In the genomic region with DNA sequence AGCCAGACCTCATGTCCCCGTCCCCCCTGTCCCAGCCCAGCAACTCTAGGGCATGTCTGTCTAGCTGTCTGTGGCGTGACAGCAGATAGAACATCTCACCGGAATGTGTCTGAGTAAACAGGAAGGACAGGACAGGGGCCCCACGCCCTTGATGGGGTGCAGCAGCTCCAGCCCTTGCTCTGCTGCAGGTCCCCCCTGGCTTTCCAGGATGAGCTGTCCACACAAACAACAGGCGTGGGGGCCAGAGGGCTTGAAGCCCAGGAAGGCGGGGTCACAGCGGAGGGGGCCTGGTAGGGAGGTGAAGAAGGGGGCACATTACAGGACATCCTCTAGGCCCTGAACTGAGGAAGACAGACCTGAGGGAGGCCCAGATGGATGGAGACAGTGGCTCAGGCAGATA, we compare ENCODE assay signal across 8 mouse cellular contexts. TPM values are rescaled to one million over a fixed set of nuclear protein-coding genes. Genes with fewer than 3 reads are reported as not detected.
DNase-seq lines count a peak whose midpoint lies in the region; ATAC-seq and TF ChIP-seq lines count a peak whose summit lies in the region.
"Had no signal": no experiment of that assay in that cellular context is flagged by ENCODE, and none has a peak within 500 bp of the region (broad histone marks: within the 10 kb centered on the region; RNA-seq: fewer than 3 reads in every experiment).

No protein-coding gene starts in this region.

- DNase-seq in liver, embryonic 11.5 days (ENCODE audit: low spot score): no peak
- DNase-seq in kidney, adult 8-10 months: peak; percentile 58 to 80
- peak; percentile 76 to 90 for DNase-seq in lung, postnatal 4 days
- no peak for DNase-seq in Muller cell, postnatal 12 days (ENCODE audit: inconsistent ontology term)
- DNase-seq in frontal cortex, postnatal 25 days (ENCODE audit: low spot score in 2 of 2): no peak

- no peak overlapping the region for H3K9ac ChIP-seq in liver, embryonic 12.5 days
- H3K9ac ChIP-seq in liver, embryonic 11.5 days (ENCODE audit: low read depth, low read length): no peak overlapping the region
- H3K9ac ChIP-seq: liver, embryonic 15.5 days had no signal

- no peak for TF ChIP-seq POLR2A in embryonic fibroblast, embryonic 13.5 days (IDR thresholded peaks at IDR 0.05; ENCODE audit: low read depth, low read length)

- 0 out of 2 replicates have a peak, but pooled peaks have one; percentile 7 for ATAC-seq in liver, embryonic 12.5 days
- no peak for ATAC-seq in liver, embryonic 11.5 days (replicated peaks; ENCODE audit: low FRiP score)

- peaks cover 32% of the 10 kb centered on the region for H3K27me3 ChIP-seq in liver, embryonic 12.5 days (replicated peaks)
- H3K27me3 ChIP-seq in liver, embryonic 11.5 days (replicated peaks; ENCODE audit: control insufficient read depth, insufficient read depth, low read length): peaks cover 12% of the 10 kb centered on the region

- H3K9me3 ChIP-seq in liver, embryonic 12.5 days (replicated peaks): no peaks in the 10 kb centered on the region
- no peaks in the 10 kb centered on the region for H3K9me3 ChIP-seq in liver, embryonic 11.5 days (ENCODE audit: control insufficient read depth, low read length)
- H3K9me3 ChIP-seq: liver, embryonic 15.5 days had no signal

- no peak overlapping the region for H3K4me2 ChIP-seq in liver, embryonic 12.5 days
- no peak overlapping the region for H3K4me2 ChIP-seq in liver, embryonic 11.5 days
- H3K4me2 ChIP-seq: liver, embryonic 15.5 days had no signal

- 60% methylated on average over 7 of the region's 7 CpGs for WGBS in liver, embryonic 12.5 days (ENCODE audit: insufficient replicate concordance)
- 62% methylated on average over 7 of the region's 7 CpGs for WGBS in liver, embryonic 11.5 days

- peaks cover 8% of the 10 kb centered on the region; the same call in 1 of the 2 replicates for H3K4me1 ChIP-seq in liver, embryonic 12.5 days
- H3K4me1 ChIP-seq in liver, embryonic 11.5 days (replicated peaks; ENCODE audit: control insufficient read depth, insufficient read depth, low read length): peaks cover 3% of the 10 kb centered on the region
- peaks cover 3% of the 10 kb centered on the region; the same call in 1 of the 2 replicates for H3K4me1 ChIP-seq in embryonic fibroblast, embryonic 13.5 days (ENCODE audit: control insufficient read depth, insufficient read depth, low read length)
- H3K4me1 ChIP-seq: liver, embryonic 15.5 days had no signal

- peaks cover 49% of the 10 kb centered on the region for H3K36me3 ChIP-seq in liver, embryonic 12.5 days
- peaks cover 18% of the 10 kb centered on the region for H3K36me3 ChIP-seq in liver, embryonic 11.5 days (ENCODE audit: control insufficient read depth, insufficient read depth, low read length)

- no peak overlapping the region for H3K27ac ChIP-seq in liver, embryonic 12.5 days
- no peak overlapping the region for H3K27ac ChIP-seq in liver, embryonic 11.5 days (ENCODE audit: low read depth, low read length)
- H3K27ac ChIP-seq in embryonic fibroblast, embryonic 13.5 days (ENCODE audit: insufficient read depth, low read length): peak overlapping the region; percentile 6; the same call in 1 of the 2 replicates
- H3K27ac ChIP-seq: liver, embryonic 15.5 days had no signal

- no peak for TF ChIP-seq CTCF in embryonic fibroblast, embryonic 13.5 days (IDR thresholded peaks at IDR 0.05; ENCODE audit: borderline replicate concordance, insufficient read depth, low read length)

- H3K4me3 ChIP-seq in liver, embryonic 12.5 days: no peak overlapping the region
- H3K4me3 ChIP-seq in liver, embryonic 11.5 days (ENCODE audit: low read depth, low read length): no peak overlapping the region
- H3K4me3 ChIP-seq in embryonic fibroblast, embryonic 13.5 days (ENCODE audit: insufficient read depth, low read length): no peak overlapping the region
- H3K4me3 ChIP-seq: liver, embryonic 15.5 days had no signal

RNA-seq across cellular contexts. Expression of a gene that starts 8.2 kb away (rescaled TPM):
- polyA plus RNA-seq in liver, embryonic 12.5 days (2016; fragmentation: Nextera tagmentation; extraction: Ambion mirVana): 37.0 and 37.3 TPM in 2 replicates
- polyA plus RNA-seq in liver, embryonic 11.5 days (2014; fragmentation: Nextera tagmentation; extraction: Ambion mirVana): 39.9 and 48.5 TPM in 2 replicates
- 65.2 and 83.8 TPM in 2 replicates for polyA plus RNA-seq in embryonic fibroblast, embryonic 13.5 days (2011; ENCODE audit: insufficient read length, low read depth, missing spikeins)

RNA-seq across cellular contexts. Expression of a gene that starts 10.6 kb away (rescaled TPM):
- 6.7 and 7.1 TPM in 2 replicates for polyA plus RNA-seq in liver, embryonic 12.5 days (2016; fragmentation: Nextera tagmentation; extraction: Ambion mirVana)
- 9.5 and 9.7 TPM in 2 replicates for polyA plus RNA-seq in liver, embryonic 11.5 days (2014; fragmentation: Nextera tagmentation; extraction: Ambion mirVana)
- 17.9 and 20.2 TPM in 2 replicates for polyA plus RNA-seq in embryonic fibroblast, embryonic 13.5 days (2011; ENCODE audit: insufficient read length, low read depth, missing spikeins)

RNA-seq across cellular contexts. Expression of a gene that starts 15.2 kb away (rescaled TPM):
- polyA plus RNA-seq in liver, embryonic 12.5 days (2016; fragmentation: Nextera tagmentation; extraction: Ambion mirVana): 0.04 and 0.05 TPM in 2 replicates
- 0.10 TPM in 1 of 2 replicates, not detected in the other for polyA plus RNA-seq in liver, embryonic 11.5 days (2014; fragmentation: Nextera tagmentation; extraction: Ambion mirVana)
- polyA plus RNA-seq in embryonic fibroblast, embryonic 13.5 days (2011; ENCODE audit: insufficient read length, low read depth, missing spikeins): 0.19 and 0.20 TPM in 2 replicates

RNA-seq across cellular contexts. Expression of a gene that starts 25.8 kb away (rescaled TPM):
- polyA plus RNA-seq in liver, embryonic 12.5 days (2016; fragmentation: Nextera tagmentation; extraction: Ambion mirVana): not detected in 2 replicates
- polyA plus RNA-seq in liver, embryonic 11.5 days (2014; fragmentation: Nextera tagmentation; extraction: Ambion mirVana): not detected in 2 replicates
- polyA plus RNA-seq in embryonic fibroblast, embryonic 13.5 days (2011; ENCODE audit: insufficient read length, low read depth, missing spikeins): 0.53 TPM in 1 of 2 replicates, not detected in the other
- polyA plus RNA-seq: liver, embryonic 15.5 days had no signal

RNA-seq across cellular contexts. Expression of a gene that starts 26.9 kb away (rescaled TPM):
- polyA plus RNA-seq in liver, embryonic 12.5 days (2016; fragmentation: Nextera tagmentation; extraction: Ambion mirVana): 13.7 and 13.9 TPM in 2 replicates
- 23.1 and 25.8 TPM in 2 replicates for polyA plus RNA-seq in liver, embryonic 11.5 days (2014; fragmentation: Nextera tagmentation; extraction: Ambion mirVana)
- polyA plus RNA-seq in embryonic fibroblast, embryonic 13.5 days (2011; ENCODE audit: insufficient read length, low read depth, missing spikeins): 28.2 and 32.3 TPM in 2 replicates

Comparison
In these comparisons a context has a peak if more than half of its experiments do, and no peak if none do; other contexts are left out.
1. DNase-seq: peak in kidney, adult 8-10 months (2 of 2) and lung, postnatal 4 days (2 of 2); none in liver, embryonic 11.5 days (single experiment), Muller cell, postnatal 12 days (single experiment) and frontal cortex, postnatal 25 days (0 of 2).